Mouse (Mus musculus): ENCODE measurements around the gene L3mbtl3. TPM values are rescaled to one million over a fixed set of nuclear protein-coding genes. Genes with fewer than 3 reads are reported as not detected.

The L3mbtl3 gene
- total and polyA plus RNA-seq, 3 experiments: 1.9 to 8.6 (median 7.3) TPM

DNA sequence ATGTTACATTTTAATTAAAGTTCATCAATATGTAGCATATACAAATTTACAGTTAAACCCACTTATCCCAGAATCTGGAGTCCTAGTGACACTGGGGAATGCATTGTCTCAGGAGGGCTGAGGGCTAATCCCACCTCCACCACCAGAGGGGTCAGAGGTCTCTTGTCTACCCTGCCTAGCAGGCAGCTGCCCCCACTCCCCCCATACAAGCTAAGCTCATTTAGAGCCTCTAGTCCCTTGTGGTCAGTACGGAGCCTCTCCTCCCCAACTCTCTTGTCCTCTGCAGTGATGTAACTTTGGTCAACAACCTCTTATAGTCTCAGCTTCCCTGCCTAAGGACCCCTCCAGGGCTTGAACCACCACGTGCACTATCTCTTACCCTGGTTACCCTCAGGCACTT lies 43.0 kb downstream of the L3mbtl3 start:
- Histone ChIP-seq H3K4me1 (ENCODE audit: control insufficient read depth, insufficient read depth, low read length) (no peaks in the 10 kb centered on the region), H3K27me3 (ENCODE audit: control insufficient read depth, insufficient read depth, low read length) (no peaks in the 10 kb centered on the region), H3K9ac (ENCODE audit: low read depth, low read length) (no peak overlapping the region), H3K79me2 (replicated peaks; ENCODE audit: control insufficient read depth, insufficient read depth, low read length) (no peaks in the 10 kb centered on the region), H3K4me3 (no peak overlapping the region), H3K27ac (no peak overlapping the region), H3K36me3 (ENCODE audit: control insufficient read depth, insufficient read depth, low read length) (no peaks in the 10 kb centered on the region)
- DNase-seq: no peak
- WGBS: 66% methylated on average over 2 of the region's 2 CpGs
- intact Hi-C loops (cut with DNase I): no loop called here
- TF ChIP-seq EP300 (IDR thresholded peaks at IDR 0.05; ENCODE audit: insufficient read depth, low read depth, low read length) (no peak), CTCF (IDR thresholded peaks at IDR 0.05) (no peak)

DNA sequence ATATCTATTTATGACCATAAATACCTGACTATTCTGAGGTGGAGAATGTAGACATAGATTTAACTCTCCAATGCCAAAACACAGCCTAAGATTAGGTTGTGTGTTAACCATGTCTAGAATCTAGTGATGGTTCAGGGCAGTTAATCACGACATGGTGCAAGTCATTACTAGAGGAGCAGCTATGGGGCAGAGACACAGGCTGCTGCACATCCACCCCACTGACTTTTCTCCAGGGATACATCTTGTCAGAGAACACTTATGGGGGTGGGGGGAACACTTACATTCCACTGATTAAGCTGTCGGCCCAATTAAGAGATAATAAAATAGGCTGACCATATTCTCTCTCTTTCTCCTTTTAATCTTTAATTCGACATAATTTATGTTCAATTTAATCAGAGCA lies 46.9 kb downstream of the L3mbtl3 start:
- intact Hi-C loops (cut with DNase I): no loop called here
- Histone ChIP-seq H3K36me3 (ENCODE audit: control insufficient read depth, insufficient read depth, low read length) (no peaks in the 10 kb centered on the region), H3K27me3 (ENCODE audit: control insufficient read depth, insufficient read depth, low read length) (no peaks in the 10 kb centered on the region), H3K9ac (ENCODE audit: low read depth, low read length) (no peak overlapping the region), H3K79me2 (replicated peaks; ENCODE audit: control insufficient read depth, insufficient read depth, low read length) (no peaks in the 10 kb centered on the region), H3K27ac (no peak overlapping the region), H3K4me3 (no peak overlapping the region), H3K4me1 (ENCODE audit: control insufficient read depth, insufficient read depth, low read length) (no peaks in the 10 kb centered on the region)
- DNase-seq: no peak
- WGBS: 62% methylated on average over 3 of the region's 3 CpGs
- TF ChIP-seq EP300 (IDR thresholded peaks at IDR 0.05; ENCODE audit: insufficient read depth, low read depth, low read length) (no peak), CTCF (IDR thresholded peaks at IDR 0.05) (no peak), POLR2A (IDR thresholded peaks at IDR 0.05; ENCODE audit: insufficient read depth, low read depth, low read length) (no peak)

DNA sequence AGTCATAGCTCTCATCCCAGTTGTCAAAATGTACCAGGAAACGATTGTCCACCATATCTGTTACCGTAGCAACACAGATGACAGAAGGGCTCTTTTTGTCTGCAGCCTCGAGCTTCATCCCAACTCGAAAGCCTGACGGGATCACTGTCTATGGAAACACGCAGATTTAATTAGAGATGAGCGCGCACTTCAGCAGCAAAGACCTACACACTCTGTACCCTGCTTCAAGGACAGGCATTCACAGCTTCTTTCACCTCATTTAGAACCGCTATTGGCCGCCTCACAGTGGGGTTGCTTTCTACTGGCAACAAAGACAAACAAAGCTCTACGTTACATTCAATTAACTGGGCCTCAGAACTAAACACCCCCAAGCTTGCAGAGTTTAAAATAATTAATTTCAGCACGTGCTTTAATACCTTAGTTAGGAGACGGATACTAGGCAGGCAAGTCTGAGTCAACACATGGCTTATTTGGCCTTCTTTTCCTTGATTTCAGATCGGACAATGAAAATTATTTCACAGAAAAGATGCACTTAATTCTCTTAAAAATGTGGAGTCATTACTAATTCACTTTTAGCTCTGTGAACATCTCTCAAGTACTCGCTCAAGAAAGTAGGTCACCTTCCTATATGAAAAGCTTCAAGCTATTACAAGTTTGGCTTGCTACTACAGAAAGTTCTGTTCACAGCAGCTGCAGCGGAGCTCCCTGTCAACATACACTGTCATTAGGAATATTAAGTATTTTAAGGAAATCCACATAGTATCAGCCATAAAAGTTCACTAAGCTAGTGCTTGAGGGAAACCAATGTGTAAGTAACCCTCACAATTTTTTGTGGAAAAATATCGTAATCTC lies 47.9 kb downstream of the L3mbtl3 start:
- Histone ChIP-seq H3K9ac (ENCODE audit: low read depth, low read length) (no peak overlapping the region), H3K79me2 (replicated peaks; ENCODE audit: control insufficient read depth, insufficient read depth, low read length) (no peaks in the 10 kb centered on the region), H3K36me3 (ENCODE audit: control insufficient read depth, insufficient read depth, low read length) (no peaks in the 10 kb centered on the region), H3K27me3 (ENCODE audit: control insufficient read depth, insufficient read depth, low read length) (no peaks in the 10 kb centered on the region), H3K4me1 (ENCODE audit: control insufficient read depth, insufficient read depth, low read length) (no peaks in the 10 kb centered on the region), H3K4me3 (no peak overlapping the region), H3K27ac (no peak overlapping the region)
- WGBS: 85% methylated on average over 17 of the region's 17 CpGs
- TF ChIP-seq EP300 (IDR thresholded peaks at IDR 0.05; ENCODE audit: insufficient read depth, low read depth, low read length) (no peak), CTCF (IDR thresholded peaks at IDR 0.05) (no peak), POLR2A (IDR thresholded peaks at IDR 0.05; ENCODE audit: insufficient read depth, low read depth, low read length) (no peak)
- intact Hi-C loops (cut with DNase I): no loop called here
- no peak for DNase-seq

DNA sequence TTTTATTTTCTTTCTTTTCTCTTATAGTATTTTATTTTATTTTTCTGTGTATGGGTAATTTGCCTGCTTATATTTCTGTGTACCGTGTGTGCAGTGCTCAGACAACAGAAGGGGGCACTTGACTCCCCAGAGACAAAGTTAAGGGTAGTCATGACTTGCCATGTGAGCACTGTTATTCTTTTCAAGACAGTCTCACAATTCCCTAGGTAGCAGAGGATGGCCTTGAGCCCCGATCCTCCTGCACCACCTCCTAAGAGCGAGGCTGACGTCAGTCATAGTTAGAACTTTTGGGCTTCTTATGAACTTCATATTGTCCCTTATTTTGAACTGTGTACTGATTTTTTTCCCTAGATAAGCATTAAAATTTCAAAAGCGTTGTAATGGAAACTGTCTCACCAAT lies 48.5 kb downstream of the L3mbtl3 start:
- no peaks in the 10 kb centered on the region for H3K79me2 ChIP-seq (replicated peaks; ENCODE audit: control insufficient read depth, insufficient read depth, low read length)
- WGBS: 94% methylated on average over 5 of the region's 5 CpGs
- TF ChIP-seq CTCF (IDR thresholded peaks at IDR 0.05) (no peak), POLR2A (IDR thresholded peaks at IDR 0.05; ENCODE audit: insufficient read depth, low read depth, low read length) (no peak), EP300 (IDR thresholded peaks at IDR 0.05; ENCODE audit: insufficient read depth, low read depth, low read length) (no peak)
- H3K4me1 ChIP-seq (ENCODE audit: control insufficient read depth, insufficient read depth, low read length): no peaks in the 10 kb centered on the region
- no peaks in the 10 kb centered on the region for H3K27me3 ChIP-seq (ENCODE audit: control insufficient read depth, insufficient read depth, low read length)
- H3K4me3 ChIP-seq: no peak overlapping the region
- no peak for DNase-seq
- H3K27ac ChIP-seq: no peak overlapping the region
- no peaks in the 10 kb centered on the region for H3K36me3 ChIP-seq (ENCODE audit: control insufficient read depth, insufficient read depth, low read length)
- H3K9ac ChIP-seq (ENCODE audit: low read depth, low read length): no peak overlapping the region
- intact Hi-C loops (cut with DNase I): no loop called here

DNA sequence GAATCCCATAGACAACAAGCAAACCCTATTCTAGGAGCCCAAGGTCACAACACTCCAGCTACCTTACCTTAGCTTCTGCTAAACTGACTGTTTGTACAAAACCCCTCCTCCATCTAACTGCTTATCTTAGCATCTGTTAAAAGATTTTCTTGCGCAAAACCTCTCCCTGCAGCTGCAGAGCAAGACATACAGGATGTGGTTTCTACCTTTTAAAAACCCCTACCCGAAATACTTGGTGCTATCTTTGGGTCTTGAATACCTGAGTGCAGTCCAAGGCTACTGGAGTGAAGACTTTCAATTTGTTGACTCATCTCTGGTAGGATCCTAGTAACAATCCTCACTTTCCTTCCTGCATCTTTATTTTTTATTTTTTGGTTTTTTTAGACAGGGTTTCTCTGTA lies 50.5 kb downstream of the L3mbtl3 start:
- Histone ChIP-seq H3K36me3 (ENCODE audit: control insufficient read depth, insufficient read depth, low read length) (no peaks in the 10 kb centered on the region), H3K27ac (no peak overlapping the region), H3K4me3 (no peak overlapping the region), H3K27me3 (ENCODE audit: control insufficient read depth, insufficient read depth, low read length) (no peaks in the 10 kb centered on the region), H3K9ac (ENCODE audit: low read depth, low read length) (no peak overlapping the region), H3K79me2 (replicated peaks; ENCODE audit: control insufficient read depth, insufficient read depth, low read length) (no peaks in the 10 kb centered on the region), H3K4me1 (ENCODE audit: control insufficient read depth, insufficient read depth, low read length) (no peaks in the 10 kb centered on the region)
- no peak for TF ChIP-seq POLR2A (IDR thresholded peaks at IDR 0.05; ENCODE audit: insufficient read depth, low read depth, low read length)
- no peak for TF ChIP-seq CTCF (IDR thresholded peaks at IDR 0.05)
- TF ChIP-seq EP300 (IDR thresholded peaks at IDR 0.05; ENCODE audit: insufficient read depth, low read depth, low read length): no peak
- no peak for DNase-seq
- WGBS: 80% methylated on average over 2 of the region's 2 CpGs
- intact Hi-C loops (cut with DNase I): no loop called here

DNA sequence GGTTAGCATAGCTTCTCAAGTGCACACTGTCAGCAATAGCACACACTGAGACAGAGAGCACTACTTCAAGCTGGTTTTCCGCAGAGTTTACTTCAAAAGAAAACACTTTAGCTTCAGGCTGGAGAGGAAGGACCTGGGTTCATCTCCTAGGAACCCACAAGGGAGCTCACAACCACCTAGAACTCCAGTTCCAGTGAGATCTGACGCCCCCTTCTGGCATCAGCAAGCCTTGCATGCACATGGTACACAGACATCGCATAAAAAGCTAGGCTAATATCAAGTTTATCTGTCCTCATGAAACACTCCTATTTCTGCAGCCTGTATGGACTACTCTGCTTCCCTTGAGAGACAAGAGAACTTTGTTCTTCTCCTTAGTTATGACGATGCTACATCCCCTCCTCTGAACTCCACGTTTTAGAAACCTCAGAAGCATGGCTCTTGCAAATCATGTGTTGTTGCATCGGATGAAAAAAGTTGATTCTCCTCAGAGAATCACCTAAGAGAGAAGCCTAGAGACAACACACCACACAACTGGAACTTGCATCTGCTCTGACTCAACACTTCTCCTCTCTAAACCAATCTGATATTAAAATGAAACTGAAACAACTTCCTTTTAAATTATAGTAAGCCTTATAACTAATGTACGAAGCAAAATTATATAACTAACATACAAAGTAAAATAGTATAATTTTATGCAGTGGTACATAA lies 53.3 kb downstream of the L3mbtl3 start:
- no peaks in the 10 kb centered on the region for H3K36me3 ChIP-seq (ENCODE audit: control insufficient read depth, insufficient read depth, low read length)
- H3K27me3 ChIP-seq (ENCODE audit: control insufficient read depth, insufficient read depth, low read length): no peaks in the 10 kb centered on the region
- WGBS: 80% methylated on average over 7 of the region's 7 CpGs
- H3K27ac ChIP-seq: no peak overlapping the region
- H3K79me2 ChIP-seq (replicated peaks; ENCODE audit: control insufficient read depth, insufficient read depth, low read length): no peaks in the 10 kb centered on the region
- no peak for DNase-seq
- H3K4me1 ChIP-seq (ENCODE audit: control insufficient read depth, insufficient read depth, low read length): no peaks in the 10 kb centered on the region
- TF ChIP-seq POLR2A (IDR thresholded peaks at IDR 0.05; ENCODE audit: insufficient read depth, low read depth, low read length) (no peak), CTCF (IDR thresholded peaks at IDR 0.05) (no peak), EP300 (IDR thresholded peaks at IDR 0.05; ENCODE audit: insufficient read depth, low read depth, low read length) (no peak)
- no peak overlapping the region for H3K4me3 ChIP-seq
- no peak overlapping the region for H3K9ac ChIP-seq (ENCODE audit: low read depth, low read length)
- intact Hi-C loops (cut with DNase I): no loop called here

Measured in heart, adult 2 months (tissue).